Mouse (Mus musculus): ENCODE measurements around the gene Abcc4.

DNA sequence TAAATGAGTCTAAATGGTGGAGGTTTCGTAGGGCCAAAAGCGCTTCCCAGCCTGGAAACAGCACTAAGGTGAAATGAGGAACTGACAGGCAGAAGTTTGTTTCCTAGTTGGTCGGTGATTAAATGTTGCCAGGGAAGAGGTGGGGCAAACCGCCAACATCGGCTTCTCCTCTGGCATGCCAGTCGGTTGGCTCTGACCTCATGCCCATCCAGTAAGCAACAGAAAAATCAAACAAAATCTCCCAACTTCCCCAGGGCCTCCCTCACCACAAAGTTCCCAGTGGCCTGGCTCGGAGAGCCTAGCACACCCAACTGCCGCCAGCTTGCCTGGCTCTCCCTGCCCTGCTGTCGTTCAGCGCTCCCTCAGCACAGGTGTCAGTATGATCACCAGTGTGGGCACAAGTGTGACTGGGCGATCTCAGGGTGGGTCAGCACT is 31.3 kb downstream of the Abcc4 start:
- TF ChIP-seq CTCF (IDR thresholded peaks at IDR 0.05; ENCODE audit: control insufficient read depth, insufficient read depth, insufficient replicate concordance, low read depth, low read length) (no peak), POLR2A (IDR thresholded peaks at IDR 0.05; ENCODE audit: control insufficient read depth, low read depth, low read length) (no peak)

All from testis, adult 2 months (tissue).